Mouse (Mus musculus) C2C12 (cell line): ENCODE data around the gene Ndst2.

Source experiments
- CEBPB ChIP-seq: IDR thresholded peaks from one replicate; pipeline ENCODE4 v1.6.1; 2011; ENCODE audit warnings: low read depth, mild to moderate bottlenecking, control low read depth, moderate library complexity
- CTCF ChIP-seq: IDR thresholded peaks from one replicate; pipeline ENCODE4 v1.5.1; 2011; ENCODE audit not compliant: control insufficient read depth, insufficient read depth, insufficient read length
- MAX ChIP-seq: IDR thresholded peaks from one replicate; pipeline ENCODE4 v1.6.1; 2011; ENCODE audit warnings: mild to moderate bottlenecking, control low read depth
- MYOD1 ChIP-seq: IDR thresholded peaks from one replicate; pipeline ENCODE4 v1.6.1; 2011; ENCODE audit warnings: low read depth; ENCODE audit not compliant: control insufficient read depth, insufficient read length
- USF1 ChIP-seq: IDR thresholded peaks from one replicate; pipeline ENCODE4 v1.6.1; 2011; ENCODE audit warnings: low read depth, mild to moderate bottlenecking, control low read depth, moderate library complexity

DNA sequence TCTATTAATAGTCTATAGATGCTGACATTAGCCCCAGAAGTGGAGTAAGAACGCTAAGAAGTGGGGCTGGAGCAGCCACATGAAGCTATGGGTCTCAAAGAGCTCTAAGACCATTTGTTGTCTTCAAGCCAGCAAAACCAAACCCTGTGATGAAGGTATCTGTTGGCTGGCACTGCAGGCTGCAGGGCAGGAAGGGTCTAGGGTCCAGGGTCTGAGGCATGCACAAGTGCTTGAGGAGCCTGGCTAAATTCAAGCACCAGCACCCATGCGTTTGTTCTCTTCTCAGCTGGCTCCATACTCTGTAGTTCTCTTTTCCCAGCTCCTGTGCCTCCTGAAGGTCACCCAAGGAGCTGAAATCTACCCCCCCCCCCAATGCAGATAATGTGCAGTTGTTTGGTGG, 690 bp upstream of the Ndst2 start:
- no peak for TF ChIP-seq CTCF
- no peak for TF ChIP-seq MAX
- TF ChIP-seq USF1: no peak
- no peak for TF ChIP-seq MYOD1
- no peak for TF ChIP-seq CEBPB
